Mouse (Mus musculus): ENCODE data around the gene Rnf19b.

The Rnf19b gene

DNA sequence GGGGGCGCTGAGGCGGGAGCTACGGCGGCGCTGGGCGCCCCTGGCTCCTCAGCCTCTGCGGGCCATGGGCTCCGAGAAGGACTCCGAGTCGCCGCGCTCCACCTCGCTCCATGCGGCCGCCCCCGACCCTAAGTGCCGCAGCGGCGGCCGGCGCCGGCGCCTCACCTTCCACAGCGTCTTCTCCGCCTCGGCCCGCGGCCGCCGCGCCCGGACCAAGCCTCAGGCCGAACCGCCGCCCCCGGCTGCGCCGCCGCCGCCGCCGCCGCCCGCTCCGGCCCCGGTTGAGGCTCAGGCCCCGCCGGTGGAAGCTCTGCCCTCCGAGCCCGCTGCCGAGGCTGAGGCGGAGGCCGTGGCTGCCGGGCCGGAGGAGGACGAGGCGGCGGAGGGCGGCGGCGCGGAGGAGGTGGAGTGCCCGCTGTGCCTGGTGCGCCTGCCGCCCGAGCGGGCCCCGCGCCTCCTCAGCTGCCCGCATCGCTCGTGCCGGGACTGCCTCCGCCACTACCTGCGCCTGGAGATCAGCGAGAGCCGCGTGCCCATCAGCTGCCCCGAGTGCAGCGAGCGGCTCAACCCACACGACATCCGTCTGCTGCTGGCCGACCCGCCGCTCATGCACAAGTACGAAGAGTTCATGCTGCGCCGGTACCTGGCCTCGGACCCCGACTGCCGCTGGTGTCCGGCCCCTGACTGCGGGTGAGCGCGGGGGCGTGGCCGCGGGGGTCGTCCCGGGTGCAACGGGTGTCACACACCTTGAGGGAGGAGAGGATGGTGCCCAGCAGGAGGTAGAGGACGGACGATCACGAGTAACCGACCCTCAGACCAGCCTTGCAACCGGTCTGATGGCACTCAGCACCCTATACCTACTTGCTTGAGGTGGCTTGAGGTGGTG is at the start of gene Rnf19b:
Gene Rnf19b, plus strand, starts transcription at position 65 of the 886 bp plus-strand sequence.
- peak; percentile 20 for DNase-seq (ENCODE audit: low spot score)

DNA sequence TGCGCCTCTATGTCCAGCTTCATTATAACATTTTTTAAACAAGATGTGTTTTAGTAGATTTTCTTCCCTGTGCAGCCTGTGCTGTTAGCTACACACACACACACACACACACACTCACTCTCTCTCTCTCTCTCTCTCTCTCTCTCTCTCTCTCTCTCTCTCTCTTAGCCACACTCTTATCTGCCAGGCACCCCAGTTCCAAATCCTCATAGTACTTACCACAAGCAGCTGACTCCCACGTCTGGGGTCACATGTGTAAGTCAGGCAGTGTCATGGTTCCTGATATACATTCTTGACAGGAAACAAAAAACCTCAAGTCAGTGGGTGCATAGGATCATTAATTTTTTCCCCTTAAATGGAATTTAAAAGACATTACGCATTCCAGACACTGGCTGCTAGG is 49.4 kb upstream of the Rnf19b start:
- no peak for DNase-seq (ENCODE audit: low spot score)

DNA sequence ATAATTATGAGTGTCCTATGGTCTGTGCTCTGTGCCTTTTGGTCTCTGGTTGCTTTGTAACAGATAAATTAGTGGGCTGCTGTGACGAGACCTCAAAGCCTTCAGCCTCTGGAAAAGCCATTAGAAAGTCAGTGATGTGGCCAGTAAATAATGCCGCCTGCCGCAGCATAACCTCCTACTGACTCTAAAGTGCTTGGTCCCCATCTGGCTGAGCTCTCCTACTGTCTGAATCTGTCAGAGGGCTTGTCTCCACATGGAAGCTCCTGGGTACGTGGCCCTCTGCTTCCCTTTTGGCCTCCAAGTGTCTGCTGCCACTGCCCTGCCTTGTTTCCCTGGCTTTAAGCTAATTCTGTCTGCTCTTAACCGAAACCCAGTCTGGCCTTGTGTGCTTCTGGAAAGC is 48.5 kb upstream of the Rnf19b start:
- no peak for DNase-seq (ENCODE audit: low spot score)

DNA sequence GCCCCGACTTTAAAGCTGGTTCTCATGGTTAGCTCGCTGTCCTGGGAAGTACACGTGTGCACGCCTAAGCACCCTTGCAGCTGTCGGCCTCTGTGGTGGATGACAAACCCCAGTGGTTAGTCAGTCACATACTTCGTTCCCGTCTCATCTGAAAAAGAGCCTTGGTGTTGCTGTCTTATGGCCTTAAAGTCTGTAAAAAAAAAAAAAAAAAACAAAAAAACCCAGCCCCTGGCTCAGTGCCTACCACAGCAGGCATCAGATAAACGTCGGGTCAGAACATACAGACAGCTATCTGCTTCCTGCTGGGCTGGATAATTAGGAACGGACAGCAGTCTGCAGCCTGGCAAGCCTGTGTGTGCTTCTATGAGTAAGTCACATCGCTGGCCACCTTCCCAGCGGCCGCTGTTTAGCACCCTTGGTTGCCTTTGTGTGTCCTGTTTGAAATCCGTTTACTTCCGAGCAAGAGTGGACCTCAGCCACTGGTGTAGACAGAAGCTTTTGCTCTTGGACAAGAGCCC is 46.4 kb upstream of the Rnf19b start:
- DNase-seq (ENCODE audit: low spot score), result peak; percentile 41

DNA sequence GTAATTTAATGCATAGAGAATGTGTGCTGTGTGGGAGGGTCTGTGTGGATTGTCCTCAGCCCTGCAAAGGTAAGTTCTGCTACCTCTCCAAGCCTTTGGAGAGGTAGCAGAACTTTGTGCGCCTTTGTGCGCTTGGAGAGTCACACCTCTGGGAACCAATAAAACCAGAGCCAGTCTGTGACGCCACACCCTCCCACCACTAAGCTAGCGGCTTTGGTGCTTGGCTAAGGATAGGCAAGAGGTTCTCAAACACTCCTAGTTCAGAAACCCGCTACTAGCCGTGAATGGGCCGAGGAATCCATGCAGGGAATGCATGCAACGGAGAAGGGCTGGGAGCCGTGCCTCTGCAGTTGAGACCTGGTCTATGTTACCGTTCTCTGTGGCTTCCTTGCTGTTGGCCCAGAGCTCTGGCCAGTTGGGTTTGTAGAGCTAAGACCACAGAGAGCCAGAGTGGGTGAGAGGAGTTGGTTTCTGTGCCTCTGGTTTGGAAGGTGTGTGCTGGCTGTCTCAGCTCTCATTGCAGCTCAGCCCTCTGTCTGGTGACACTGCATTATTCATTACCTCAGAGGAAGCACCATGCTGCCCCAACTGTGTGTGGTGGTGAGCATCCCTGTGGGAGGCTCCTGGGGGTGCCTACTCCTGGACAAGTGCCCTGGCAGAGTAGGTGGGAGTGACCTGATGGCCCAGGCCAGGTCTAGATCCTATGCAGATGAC is 44.8 kb upstream of the Rnf19b start:
- peak; percentile 66 for DNase-seq (ENCODE audit: low spot score)

DNA sequence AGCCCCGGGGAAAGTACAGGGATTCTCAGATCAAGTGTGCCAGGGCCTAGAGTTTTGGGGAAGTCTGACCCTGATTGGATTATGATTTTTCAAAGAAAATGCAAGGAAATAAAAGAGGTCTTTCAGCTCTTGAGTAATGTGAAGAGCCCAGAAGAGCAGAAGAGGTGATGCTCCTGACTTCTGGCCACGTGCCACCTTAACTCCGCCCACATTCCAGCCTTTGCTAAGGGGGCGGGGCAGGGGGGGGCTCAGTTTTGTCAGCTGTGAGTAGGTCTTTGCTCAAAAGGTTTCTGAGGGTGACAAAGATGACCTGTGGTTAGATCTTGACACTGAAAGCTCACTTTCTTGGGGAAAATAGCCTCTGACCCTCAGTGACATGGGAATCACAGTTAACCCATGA is 41.7 kb upstream of the Rnf19b start:
- no peak for DNase-seq (ENCODE audit: low spot score)

DNA sequence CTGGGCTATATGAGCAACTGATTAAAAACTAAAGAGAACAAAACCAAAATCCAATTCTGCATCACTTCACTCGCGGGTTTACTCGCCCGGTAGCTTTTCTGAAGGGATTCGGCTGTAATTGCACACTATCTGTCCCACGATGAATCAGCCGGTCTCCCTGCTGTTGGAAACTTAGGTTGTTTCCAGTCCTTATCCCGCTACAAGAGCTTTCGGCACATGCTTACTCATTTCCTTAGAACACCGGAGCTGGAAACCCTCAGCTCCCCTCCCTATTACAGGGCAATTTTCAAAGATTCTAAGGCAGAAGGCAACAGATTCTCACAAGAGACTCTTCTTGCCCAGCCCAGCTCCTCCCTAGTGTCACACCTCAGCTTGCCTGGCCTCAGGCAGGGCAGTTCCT is 40.9 kb upstream of the Rnf19b start:
- DNase-seq (ENCODE audit: low spot score), result no peak

DNA sequence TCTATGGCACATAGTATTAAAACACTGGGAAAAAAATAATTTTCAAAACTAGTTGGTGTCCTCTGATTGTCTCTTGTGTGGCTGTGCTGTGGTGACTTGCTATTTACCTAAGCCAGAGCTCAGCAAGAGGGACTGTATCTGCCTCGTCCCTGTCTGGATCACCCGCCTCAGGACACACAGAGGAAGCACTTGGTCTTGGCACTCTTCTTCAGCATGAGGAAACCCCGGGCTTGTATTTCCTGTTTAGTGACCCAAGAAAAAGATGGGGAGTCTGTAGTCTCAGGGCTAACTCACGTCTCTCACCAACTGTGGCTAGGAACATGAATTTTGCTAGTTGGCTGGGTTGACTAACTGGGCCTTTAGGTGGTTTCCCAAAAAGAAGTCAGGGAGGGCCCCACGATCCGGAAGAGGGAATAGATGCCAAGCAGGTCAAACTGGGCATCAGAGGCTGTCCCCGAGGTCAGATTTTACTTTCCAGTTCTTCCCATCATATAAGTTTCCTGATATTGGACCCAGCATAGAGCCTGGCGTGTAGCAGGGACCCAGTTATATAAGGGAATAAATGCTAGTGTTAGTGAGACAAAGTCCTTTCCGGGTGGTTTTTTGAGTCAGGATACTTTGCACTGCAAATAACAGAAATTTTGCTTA is 39.2 kb upstream of the Rnf19b start:
- DNase-seq (ENCODE audit: low spot score), result no peak

DNA sequence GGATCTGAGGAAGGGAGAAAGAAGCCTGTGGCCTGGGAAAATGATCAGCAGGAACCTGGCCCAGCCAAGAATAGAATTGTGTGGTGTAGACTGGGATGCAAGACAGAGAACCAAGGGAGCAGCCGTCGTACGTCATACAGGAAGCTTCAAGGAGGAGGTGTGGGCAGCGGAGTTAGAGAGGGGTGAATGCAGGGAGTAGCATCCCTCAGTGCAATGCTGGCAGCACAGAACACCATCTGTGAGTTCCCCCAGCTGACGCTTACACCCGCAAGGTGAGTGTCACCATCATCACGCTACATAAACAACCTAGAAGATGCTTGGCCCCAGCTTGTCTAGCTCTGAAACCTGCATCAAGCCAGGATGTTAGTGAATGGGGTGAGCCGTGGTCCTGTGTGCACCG is 38.3 kb upstream of the Rnf19b start:
- no peak for DNase-seq (ENCODE audit: low spot score)

DNA sequence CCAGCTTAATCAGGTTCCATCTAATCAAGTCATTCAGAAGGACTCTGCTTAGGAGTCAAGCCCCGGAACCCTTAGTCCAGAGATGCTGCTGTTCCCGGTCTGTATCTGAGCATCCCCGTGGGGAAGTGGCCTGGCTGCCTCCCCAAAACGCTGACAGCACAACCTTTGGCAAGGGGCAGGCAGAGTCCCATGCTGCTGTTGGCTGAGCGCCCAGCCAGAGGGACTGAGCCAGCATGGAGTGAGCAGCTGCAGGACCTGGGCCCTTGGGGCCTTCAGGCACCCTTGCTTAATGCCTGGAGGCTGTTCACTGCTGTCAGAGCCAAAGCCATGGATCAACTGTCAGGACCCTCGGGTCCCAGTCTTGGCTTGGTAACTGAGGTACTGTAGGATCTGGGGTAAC is 37.6 kb upstream of the Rnf19b start:
- DNase-seq (ENCODE audit: low spot score), result peak; percentile 66

DNA sequence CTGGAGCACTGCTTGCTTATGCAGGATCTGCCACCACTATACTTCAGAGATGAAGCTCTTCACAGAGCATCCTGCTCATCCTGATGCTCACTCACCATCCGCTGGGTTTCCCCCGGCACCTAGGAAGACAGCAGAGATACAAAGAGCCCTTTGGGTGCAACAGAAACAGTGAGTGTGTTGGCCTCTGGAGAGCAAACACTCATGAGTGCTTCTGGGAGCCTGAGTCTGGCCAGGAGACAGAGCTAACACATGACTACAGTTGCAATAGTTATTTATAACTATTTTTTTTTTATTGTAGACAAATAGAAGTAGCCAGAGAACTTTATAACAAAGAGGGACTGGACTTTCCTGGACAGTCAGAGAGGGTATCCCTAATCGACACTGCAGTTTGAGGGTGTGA is 36.6 kb upstream of the Rnf19b start:
- no peak for DNase-seq (ENCODE audit: low spot score)

DNA sequence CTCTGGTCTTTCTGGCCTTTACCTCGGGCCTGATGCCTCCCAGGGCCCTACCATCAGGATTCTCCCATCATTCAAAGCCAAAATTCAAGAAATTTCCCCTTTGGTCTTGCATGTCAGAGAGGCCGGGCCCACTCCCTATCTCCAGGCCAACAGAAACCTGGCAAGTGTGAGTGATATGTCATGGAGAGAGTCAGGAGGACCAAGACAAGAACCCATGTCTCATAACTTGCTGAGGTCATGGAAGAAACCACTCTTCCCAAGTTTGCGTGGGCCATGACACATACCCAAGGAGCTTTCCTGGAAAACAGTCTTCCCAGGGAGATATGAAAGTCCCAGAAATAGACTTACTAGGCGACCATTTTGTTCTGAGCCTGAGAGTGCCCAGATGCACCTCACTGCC is 36.2 kb upstream of the Rnf19b start:
- DNase-seq (ENCODE audit: low spot score), result no peak

DNA sequence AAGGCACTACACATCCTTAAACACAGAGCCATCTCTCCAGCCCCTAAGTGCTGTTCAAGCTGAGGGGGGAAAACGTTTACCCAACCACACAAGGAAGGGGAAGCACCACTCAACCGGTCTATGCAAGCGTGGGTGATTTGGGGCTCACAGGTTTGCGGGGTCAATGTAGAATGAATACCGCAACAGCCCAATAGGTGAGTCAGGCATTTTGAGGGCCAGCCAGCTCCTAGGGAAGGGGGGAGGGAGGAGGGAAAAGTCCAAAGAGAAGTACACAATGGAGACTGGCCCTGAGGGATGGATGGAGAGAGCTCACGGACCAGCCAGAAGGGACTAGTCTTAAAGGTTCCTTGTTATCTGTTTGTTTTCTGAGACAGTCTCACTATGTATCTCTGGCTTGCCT is 34.2 kb upstream of the Rnf19b start:
- no peak for DNase-seq (ENCODE audit: low spot score)

DNA sequence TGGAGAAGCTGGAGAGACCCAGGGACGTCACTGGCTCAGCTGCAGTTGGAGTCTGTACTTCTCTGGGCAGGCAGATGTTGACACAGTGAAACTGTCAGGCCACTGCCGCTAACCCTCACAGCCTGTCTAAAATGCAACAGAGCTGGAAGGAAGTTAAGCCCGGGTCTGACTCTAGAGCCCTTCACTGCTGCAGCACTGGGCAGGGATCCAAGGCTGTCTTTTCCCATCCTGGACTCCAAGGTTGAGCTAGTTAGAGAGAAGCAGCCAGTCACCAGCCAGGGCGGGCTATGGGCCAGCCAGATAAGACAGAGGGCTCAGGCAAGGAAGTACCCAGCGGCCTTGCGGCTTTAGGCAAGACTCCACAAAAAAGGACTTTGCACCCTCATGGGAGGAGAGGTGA is 33.3 kb upstream of the Rnf19b start:
- peak; percentile 63 for DNase-seq (ENCODE audit: low spot score)

DNA sequence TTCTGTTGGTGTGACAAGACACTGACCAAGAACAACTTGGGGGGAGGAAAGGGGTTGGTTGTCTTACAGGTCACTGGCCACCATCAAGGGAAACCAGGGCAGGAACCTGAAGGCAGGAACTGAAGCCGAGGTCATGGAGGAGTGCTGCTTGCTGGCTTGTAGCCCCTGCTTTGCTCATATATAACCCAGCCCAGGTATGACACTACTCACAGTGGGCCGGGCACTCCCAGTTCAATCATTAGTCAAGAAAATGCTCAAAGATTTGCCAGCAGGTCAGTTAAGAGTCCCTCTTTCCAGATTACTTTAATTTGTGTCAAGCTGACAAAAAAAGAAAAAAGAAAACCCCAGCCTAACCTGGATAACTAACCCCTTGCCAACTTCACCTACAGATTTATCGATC is 32.4 kb upstream of the Rnf19b start:
- DNase-seq (ENCODE audit: low spot score), result no peak

DNA sequence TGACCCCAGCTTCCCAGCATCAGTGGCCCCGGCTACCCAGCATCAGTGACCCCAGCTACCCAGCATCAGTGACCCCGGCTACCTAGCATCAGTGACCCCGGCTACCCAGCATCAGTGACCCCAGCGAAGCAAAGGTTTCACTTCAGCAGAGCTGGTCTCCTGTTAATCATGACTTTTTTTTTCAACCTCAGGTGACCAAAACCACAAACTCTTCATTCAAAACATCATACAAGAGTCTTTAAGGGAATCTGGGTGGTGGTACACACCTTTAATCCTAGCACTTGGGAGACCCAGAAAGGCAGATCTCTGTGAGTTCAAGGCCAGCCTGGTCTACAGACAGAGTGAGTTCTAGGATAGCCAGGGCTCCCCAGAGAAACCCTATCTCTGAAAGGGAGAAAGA is 27.3 kb upstream of the Rnf19b start:
- no peak for DNase-seq (ENCODE audit: low spot score)

DNA sequence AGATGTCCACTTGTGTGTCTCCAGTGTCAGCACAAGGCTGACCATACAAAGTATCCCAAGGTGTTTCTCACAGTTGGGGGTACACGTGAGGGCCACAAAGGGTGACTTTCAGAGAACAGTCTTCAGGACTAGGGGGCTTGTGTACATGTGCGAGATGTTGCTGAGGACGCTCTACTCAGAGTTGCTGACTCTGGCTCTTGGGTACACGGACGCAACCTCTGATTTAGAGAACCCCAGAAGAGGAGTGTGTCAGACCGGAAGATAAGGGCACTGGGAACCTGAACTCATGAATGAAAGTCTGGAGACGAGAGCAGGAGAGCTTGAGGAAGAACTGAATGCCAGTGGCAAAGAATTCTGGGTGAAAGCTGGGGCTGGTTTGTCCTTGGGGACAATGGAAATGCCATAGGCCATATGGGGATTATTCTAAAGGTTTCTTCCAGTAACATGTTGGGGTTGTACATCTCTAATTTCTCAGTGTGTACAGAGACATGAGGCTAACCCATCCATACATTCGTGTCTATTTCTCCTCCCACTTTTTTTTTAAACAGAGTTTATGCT is 26.6 kb upstream of the Rnf19b start:
- no peak for DNase-seq (ENCODE audit: low spot score)

DNA sequence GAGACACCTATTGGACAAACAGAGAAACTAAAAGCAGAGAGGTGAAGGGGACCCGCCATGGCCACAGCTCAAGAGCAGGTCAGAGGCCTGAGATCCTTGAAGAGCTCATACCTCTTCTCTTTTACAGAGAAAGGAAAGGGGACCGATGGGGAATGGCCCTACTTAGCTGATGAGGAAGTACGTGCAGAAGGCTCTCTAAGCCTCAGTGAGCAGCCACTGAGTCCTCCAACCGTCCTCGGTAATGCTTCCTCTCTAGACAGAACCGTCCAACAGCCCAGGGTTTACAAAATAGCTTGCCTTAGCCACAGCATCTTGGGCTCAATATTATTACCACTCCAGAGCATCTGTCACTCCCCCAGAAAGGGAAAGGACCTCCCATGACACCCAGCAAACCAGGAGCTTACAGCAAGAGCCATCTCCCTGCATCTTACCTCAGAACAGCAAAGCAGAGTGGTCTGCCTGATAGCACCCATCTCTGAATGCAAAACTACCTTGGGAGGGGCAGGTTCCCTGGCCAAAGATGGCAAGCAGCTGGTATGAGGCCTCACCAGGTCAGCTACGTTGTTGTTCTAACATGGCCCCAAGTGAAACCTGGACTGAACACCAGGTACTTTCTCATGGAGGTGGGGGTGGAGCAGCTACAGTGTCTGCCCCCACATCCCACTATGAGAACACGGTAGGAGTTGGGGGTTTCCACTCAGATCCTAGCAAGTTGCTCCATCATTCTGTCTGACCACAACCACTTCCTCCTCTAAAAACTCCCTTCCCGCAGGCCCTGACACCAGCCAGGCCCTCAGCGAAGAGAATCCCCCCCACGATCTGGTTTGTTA is 25.7 kb upstream of the Rnf19b start:
- DNase-seq (ENCODE audit: low spot score), result peak; percentile 43

DNA sequence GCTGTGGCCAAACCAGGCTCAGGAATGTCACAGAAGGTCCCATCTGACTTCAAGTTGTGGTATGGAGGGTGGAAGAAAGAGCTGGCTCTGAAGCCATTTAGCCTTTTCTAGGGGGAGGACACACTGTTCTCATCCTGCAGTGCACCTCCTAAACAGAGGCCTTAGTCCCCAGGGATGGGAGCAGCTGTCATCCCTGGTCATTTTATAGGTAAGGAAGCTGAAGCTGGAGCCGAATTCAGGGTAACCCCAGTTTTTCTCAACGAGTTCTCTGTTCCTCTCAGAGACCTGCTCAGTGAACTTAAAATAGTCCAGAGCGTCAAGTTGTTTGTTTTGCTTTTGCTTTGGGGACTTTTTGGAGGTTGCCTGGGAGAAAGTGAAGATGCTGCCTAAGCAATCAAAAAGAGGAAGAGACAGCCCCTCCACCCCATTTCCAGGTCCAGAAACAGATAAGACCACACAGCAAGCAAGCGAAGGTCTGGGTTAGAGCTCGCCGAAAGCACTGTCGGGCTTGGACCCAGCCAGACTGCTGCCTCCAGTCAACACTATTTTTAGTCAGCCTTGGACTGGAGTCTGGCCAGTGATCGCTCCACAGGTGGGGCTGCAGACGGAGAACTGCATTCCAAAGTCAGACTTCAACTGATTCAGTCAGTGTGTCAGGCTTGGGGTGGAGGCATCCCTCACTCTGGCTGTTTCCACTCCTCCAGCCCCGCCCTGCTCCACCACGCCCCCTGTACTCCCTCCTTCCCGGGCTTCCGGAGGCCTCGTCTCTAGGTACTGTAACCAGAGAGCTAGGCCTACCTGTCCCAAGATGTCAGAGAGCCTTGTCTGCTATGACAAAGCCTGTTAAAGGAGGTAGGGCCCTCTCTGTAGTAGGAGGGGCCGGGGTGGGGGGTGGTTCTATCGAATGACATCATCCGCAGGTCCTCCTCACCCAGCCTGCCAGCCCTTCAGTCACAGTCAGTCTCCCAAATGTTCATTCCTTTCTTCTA is 24.8 kb upstream of the Rnf19b start:
- DNase-seq (ENCODE audit: low spot score), result peak; percentile 83

DNA sequence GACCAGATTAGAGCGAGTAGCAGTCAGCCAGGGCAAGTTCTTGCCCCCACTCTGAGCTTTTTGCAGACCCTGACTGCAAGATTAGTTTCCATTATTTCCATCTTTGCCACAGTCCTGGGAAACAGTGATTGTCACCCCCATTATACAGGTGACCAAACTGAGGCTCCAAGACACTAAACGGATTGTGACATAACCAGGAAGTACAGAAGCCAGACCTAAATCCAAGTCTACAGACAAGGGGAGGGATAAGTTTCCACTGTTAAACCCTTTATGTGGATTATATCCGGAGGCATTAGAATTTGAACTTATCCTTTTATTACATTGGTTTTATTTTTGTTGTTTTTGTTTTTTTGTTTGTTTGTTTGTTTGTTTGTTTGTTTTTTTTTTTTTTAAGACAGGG is 23.8 kb upstream of the Rnf19b start:
- DNase-seq (ENCODE audit: low spot score), result no peak

Data from lung, postnatal 25 days (tissue).